Mouse (Mus musculus) frontal cortex, adult 2 months (tissue): ENCODE measurements around the gene Eogt. TPM values are rescaled to one million over a fixed set of nuclear protein-coding genes. Genes with fewer than 3 reads are reported as not detected.

ENCODE experiments used
- DNase-seq, 2 experiments: peaks; one replicate each; pipeline ENCODE4 v3.0.0; 2022; ENCODE audit warnings: low spot score in 1 of 2; ENCODE audit errors: extremely low spot score in 1 of 2
- polyA plus RNA-seq: library from polyadenylated mRNA; depleted of rRNA; stranded (reverse); fragments of >200 nt; gene quantifications from 2 replicates; pipeline ENCODE4 v1.2.3, GENCODE M21; 2012; rRNA removed

Eogt gene
- polyA plus RNA-seq, result 31.4 and 33.8 TPM in 2 replicates

DNA sequence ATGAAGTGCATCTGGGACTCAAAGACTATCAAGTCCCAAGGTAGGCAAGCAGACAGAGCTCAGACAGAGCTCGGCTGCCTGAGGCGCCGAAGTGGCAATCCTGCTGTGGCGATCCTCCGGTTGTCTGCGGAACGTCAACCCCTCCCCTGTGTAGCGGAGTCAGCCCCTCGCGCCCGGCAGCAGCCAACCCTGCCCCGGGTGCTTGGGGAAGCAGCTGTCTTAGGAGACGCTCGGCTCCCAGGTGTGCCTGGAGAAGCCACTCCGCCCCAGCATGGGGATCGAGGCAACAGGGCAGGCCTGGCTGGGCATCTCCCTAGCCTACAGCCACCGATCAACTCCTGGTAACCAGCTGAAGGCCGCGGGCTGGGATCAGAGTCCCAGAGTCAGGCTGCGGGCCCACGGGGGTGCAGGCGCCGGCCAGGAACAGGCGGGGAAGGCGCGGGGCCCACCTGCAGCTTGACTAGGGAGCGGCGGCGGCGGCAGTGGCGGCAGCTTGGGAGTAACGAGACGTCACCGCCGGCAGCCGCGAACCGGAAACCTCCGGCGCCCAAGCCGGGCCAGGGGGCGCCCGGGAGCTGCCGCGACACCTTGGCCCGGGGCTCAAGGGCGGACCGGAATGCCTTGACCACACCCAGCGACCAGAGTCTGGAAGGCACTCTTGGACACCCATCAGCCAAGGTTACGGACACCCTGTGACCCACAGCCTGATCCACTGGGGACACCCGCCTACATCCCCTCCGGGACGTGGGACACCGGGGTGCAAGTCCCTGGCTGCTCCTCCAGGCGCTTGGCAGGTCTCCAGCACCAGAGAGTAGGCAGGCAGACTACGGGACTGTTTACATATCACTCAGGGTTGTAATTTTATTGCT lies at the start of gene Eogt:
Gene Eogt, minus strand, starts transcription at position 800 of the 869 bp plus-strand sequence.
- DNase-seq, result peak; percentile 22 to 71

DNA sequence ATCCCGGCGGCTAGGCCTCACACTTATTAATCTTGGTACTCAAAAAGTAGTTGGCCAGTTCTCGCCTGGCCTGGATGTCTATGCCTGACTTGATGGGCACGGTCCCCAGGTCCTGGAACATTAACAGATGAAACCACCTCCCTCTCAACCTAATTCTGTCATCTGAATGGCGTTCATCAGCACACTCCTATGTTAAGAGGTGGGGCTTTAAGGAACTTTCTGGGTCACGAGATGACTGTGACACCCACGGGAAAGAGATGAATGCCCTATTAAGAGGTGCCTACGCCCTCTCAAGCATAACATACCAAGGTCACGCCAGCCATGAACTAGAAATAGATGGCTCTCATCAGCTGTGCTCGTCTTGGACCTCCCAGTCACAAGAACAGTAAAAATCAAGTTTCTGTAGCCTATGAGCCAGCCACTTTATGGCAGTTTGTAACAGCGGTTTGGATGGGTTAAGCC lies 30.4 kb upstream of the Eogt start:
- DNase-seq, result peak in 1 of 2 experiments; percentile 37

DNA sequence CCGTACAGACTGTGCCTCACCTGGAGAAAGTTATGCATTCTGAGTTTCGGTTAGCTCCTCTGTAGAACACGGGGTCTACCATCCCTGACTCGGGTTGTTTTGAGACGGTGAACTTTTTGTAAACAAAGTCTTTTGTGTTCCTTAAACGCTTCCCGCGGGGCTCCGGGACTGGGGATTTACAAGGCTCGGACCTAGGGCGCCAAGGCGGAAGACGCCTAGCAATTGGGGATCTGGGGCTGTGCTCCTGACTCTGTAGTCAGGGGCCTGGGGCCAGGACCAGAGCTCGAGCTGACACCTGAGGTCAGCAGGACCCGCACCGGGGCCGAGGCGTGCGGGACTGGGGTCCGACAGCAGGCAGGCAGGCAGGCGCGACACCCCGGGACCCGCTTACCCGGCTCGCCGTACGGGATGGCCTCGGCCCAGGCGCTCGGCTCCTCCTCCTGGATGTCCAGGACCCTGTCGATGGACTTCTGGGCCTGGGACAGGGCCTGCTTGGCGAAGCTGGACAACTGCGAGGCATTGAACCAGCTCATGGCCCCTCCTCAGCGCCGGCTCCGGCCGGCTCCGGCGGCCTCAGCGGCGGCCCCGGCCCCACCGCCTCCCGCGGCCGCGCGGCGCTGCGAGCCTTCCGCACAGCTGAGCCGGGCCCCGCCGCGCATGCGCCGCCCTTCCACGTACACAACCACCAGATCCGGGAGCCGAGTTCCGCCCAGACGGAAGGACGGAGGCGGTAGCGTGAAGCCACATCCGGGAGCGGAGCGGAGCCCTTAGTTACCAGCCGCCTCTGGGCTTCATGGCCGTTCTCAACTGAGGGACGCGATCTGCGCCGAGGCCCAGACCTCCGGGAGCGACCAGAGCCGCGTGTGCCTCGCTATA lies 29.7 kb upstream of the Eogt start, which contains the start of gene Tmf1:
Gene Tmf1, minus strand, starts transcription at position 632 of the 876 bp plus-strand sequence.
- DNase-seq, result peak; percentile 91 to 96

DNA sequence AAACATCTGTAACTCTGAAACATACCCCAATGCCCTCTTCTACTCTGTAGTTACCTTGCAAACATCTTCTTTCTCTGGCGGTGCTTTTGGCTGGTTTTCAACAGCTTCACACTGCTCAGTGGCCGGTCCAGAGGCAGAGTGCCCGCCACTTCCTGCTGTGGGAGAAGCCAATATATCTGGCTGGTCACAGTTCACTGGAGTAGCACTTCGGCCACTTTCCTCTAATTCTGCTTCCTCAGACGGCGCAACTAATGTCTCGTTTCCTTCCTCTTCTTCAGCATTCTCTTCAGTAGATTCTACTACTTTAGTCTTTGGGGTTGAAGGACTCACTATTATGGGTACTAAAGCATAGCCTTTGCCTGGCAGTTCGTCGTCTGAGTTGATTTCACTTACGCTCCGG lies 26.7 kb upstream of the Eogt start:
- no peak for DNase-seq

DNA sequence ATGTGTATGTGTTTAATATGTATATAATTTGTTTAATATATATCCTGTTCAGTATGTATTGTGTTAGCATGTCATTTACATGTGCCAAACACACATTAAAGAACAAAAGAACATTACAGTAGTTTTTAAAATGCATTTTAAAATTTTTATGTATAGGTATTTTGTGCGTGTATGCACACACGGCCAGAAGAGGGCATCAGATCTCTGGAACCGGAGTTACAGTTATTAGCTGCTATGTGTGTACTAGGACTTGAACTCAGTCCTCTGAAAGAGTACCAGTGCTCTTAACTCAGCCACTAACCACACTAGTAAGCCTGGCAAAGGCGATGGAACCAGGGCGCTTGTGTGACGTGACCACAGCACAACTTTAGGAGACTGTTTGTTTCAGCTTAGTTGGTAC lies 1.2 kb upstream of the Eogt start:
- DNase-seq, result no peak

DNA sequence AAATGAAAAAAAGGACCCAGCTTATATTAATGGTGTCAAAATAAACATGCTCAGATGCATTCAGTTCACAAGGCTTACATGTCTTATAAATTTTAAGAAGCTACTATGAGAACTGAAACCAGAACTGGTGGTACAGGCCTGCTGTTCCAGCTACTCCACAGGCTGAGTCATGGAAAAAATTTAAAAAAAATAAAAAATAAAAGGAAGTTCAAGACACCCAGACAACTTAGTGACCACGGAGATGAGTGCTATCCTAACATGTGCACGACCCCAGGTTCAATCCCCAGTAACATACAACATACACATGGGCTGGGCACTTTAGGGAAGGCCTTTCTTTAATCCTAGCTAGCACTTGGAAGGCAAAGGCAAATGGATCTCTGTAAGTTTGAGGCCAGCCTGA lies 739 bp upstream of the Eogt start:
- DNase-seq, result no peak

DNA sequence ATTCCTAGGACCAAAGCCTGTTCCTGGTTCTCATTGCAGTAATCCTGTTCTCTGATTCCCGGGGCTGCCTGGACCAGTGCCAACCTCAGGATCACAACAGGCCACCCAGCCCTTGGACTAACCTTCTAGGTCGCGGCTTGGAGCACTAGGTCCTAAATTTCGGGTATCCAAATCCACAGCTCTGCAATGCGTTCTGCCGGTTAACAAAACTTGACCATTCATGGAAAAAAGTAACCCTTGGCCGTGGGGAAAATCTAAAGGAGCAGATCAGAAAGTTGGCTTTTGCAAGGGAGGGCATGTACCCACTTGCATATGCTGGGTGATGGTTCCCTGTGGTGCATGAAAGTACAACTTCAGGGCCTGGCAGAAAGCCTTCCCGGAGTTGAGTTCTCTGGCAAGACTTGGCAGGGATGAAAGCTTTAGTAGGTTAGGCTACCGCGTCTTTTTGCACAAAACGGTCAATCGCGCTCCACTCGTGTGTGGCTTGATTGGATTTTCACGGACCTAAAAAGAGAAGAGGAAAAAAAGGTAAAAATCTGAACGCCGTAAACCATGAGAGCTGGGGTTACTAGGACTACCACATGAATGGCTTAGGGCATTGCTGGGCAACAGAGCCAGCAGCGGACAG lies 1.1 kb downstream of the Eogt start:
- DNase-seq, result peak; percentile 8 to 40

DNA sequence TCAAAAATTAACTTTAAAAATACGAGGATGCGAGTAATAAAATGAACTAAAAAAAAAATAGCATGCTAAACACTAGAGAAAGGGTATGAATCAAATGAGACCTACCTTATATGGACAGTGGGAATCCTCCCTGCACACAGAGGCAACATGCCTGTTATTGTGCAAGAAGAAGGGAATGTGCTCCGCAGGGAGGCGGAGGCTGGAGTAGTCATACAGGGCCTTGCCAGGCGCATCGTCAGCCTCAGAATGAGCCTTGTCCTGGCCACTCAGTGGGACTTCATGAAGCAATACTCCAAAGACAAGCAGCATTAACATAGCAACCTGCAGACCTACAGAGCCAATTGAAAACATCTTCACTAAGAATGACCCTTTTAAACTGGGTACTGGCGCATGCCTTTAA lies 3.8 kb downstream of the Eogt start:
- DNase-seq, result no peak

DNA sequence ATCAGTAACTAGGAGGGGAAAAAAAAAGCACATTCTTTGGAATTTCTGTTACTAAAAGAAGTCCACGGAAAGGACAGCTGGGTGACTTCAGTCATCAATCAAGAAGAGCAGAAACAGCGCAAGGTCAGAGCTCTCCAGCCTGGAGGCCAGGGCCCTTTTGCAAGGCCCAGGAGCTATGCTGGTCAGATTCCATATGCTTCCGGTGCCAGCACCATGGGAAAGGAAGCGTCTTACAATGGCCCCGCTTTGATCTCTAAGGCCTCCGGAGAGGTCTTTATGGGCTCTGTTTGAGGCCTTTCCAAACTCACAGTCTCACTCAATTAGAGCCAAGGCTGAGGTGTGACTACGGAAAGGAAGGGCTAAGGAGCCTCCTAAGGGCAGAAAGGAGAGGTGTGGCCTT lies 4.6 kb downstream of the Eogt start:
- DNase-seq, result peak in 1 of 2 experiments; percentile 5

DNA sequence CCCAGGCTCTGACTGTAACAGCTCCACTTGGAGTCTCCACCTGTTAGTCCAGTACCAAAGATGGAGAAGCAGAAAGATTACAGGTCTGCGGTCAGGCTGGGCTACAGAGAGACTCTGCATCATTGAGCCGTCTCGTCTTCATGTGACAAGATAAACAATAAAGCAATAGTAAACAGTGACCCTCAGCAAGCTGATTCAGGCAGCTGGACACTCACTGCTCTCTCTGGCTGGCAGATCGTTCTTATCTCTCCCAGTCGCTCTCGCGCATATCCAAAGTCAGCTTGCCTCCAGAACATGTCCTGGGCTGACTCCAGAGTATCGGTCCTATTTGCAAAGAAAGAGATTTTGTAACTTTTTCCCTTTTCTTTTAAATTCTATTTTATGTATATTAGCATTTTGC lies 6.4 kb downstream of the Eogt start:
- no peak for DNase-seq

DNA sequence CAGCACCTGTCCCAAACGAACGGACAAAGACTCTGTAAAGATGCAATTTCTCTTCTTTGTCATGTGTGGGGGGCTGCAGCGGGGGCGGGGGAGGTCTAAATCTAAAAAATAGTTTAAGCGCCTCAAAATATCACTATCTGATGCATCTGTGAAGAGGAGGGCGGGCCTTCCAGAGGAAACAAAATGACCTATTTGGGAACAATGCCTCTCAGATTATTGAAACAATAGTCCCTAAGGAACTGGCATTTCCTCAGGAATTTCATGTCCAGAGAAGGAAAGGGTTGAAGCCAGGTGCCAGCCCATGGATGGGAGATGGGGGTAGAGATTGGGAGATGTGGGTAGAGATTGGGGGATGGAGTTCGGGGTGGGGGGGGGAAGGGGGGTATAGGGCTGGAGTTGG lies 7.2 kb downstream of the Eogt start:
- no peak for DNase-seq

DNA sequence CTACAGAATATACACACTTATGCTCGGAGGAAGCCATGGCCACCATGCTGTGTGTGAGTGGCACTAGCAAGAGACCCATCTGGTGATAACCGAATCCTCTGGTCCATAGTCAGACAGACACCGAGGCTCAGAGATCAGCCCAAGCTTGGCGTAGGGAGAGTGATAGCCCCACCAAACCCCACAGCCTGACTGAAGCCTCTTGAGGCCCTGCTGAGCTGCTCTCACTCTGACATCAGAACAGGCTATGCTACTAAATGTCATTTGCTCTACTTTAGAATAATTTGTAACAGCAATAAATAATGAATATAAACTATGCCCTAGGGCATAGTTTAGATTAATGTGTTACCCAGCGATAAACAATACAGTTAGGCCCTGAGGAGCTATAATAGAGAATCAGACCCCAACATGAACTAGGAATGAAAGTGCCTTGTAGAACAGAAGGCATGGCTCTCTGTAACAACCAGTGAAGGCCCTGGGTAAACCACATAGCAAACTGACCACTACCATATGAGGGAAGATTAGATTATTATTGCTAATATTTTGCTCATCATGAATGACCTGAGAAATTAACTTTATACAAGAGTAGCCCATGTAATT lies 16.2 kb downstream of the Eogt start:
- no peak for DNase-seq

DNA sequence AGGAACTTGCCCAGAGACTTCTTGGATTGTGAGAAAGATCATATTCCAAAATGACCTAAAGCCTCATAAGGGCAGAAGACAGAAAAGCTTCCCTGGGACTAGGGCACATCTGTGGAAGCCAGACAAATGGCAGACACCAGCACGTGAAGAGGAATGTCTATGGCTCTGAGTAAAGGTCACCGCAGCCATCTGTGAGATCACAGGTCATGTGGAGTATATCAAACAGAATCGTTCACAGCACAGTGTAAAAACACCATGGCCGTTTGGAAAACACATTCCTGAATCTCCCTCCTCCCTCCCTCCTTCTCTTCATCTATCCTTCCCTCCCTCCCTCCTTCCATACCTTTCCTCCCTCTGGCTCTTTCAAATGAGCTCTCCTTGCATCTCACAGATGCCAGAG lies 17.2 kb downstream of the Eogt start:
- DNase-seq, result no peak

DNA sequence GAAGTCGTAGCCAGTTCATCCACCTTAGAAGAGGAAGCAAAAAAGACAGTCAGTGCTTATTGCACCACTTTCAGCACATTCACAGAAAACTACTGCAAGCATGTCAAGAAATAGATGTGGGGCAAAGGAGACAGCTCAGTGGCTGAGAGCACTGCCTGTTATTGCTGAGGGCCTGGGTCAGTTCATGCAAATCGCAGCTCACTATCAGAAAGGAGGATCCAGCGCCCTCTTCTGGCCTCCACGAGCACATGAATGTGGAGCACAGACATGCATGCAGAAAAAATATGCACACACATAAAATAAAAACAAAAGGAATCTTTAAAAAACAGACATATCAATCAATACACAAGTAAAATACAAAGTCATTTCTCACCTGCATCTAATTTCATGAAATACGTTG lies 18.0 kb downstream of the Eogt start:
- no peak for DNase-seq

DNA sequence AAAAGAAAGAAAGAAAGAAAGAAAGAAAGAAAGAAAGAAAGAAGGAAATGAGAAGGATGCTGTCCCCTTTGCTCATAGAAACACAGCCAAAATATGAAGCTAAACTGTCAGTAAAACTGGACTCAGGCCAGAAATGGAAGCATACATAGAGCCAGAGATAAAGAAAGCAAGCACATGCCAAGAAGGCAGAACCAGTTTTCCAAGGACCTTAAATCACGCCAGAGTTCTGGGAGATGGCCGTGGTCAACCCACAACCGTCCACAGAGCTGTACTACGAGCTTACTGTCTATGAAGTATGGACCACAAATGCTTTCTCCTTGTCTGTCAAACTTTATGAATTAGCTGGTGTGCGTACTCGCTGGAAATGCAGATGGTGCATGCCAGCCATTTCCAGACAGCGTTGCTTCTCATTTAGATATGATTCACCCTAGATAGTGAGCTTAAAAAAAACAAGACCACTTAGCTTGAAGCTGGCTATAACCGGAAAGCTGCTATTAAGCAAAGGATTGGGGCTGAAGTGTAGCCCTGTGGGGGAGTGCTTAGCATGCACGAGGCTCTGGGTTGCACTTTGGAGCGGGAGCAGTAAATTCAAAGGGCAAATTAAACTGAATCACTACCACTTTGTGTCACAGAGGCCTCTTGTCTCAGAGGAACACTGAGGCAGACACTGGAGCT lies 24.5 kb downstream of the Eogt start:
- DNase-seq, result peak in 1 of 2 experiments; percentile 23

DNA sequence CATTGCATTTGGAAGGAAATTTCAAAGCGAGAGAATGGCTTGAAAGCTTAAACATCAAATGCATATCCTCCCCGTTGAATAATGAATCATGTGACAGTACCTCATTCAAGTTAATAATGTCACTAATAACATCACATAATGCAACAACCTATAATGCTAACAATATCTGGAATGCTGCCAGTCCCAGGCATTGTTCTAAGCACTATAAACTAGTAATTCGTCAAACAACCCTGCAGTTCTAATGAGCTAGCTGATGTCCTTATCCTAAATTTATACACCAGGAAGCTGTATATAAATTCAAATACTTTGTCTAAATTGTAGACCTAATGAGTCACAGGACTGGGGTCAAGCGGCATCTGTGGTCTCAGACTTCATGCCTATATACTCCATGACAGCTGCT lies 28.1 kb downstream of the Eogt start:
- no peak for DNase-seq

DNA sequence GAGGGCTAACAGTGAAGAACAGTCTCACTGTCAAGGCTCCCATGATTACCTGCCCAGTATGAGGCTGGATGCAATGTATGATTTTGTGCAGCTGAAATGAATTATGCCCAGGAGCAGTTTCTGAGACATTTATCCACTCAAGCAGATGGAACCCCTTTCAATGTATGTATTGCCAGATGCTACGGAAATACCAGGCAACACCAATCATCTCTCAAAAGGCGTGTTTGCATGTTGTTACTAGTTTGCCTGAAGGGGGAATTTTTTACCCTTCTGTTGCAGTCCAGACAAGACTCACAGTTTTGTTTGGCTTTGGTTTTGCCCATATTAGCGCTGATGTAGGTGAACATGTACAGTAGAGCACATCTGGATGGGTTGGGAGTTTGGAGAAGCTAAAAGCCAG lies 30.7 kb downstream of the Eogt start:
- DNase-seq, result no peak

DNA sequence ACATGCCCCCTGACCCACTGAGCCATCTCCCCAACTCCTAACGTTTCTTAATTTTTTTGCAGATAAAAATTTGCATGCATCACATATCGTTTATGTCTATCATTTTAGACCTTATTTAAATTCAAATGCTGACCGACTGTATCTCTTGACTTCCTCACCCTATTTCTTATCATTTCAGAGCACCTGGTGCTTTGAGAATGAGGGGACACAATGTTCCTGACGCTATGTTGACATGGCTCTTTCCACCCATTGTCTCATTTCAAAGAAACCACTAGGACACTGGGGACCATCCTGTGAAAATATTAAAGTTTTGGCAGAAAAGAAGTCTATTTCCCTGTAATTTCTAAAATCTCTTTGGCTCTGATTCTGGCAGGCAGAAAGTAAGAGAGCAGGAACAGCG lies 32.1 kb downstream of the Eogt start:
- DNase-seq, result no peak

DNA sequence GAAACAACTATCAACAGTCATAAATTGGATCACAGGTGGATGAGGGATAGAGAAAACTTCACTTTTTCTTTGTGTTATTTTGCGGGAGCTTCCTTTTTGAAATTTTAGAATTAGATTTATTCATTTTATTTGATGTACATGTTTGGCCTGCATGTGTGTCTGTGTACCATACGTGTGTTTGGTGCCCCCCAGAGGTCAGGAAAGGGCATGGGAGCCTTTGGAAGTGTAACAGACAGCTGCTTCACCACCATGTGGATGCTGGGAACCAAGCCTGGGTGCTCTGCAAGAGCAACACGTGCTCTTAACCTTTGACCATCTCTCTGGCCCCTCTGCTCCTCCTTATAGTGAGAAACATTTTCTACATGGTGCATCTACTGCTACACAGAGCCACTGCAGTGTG lies 34.2 kb downstream of the Eogt start:
- no peak for DNase-seq

DNA sequence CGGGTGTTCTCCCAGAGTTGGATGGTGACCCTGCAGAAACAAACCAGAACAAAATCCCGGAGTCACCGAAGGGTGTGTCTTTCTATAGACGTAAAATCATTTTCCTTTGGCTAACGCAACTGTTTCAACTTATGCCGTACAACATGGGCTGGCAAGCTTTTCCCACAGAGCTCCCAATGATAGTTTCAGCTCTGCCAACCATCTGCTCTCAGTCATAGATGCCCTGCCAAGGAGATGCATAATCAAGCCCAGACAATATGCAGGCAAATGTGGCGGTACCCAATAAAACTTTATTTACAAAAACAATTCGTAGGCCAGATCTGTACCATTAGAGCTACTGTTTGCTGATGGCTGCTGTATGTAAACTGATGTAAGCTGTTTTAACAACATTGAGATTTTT lies 36.8 kb downstream of the Eogt start:
- DNase-seq, result no peak
